Mouse (Mus musculus): ENCODE results near the gene Serpine1. TPM values are rescaled to one million over a fixed set of nuclear protein-coding genes. Genes with fewer than 3 reads are reported as not detected.

The Serpine1 gene
- 0.53 TPM for total RNA-seq (2023)

GRCm38 (mm10) chr5:137072079-137072960 is at the start of gene Serpine1:
TSS of gene Serpine1 (minus strand) at chr5:137072268.

GRCm38 (mm10) chr5:137115866-137116847 is 44.1 kb upstream of the Serpine1 start, which contains the start of gene Trim56:
TSS of gene Trim56 (minus strand) at chr5:137116209.

GRCm38 (mm10) chr5:137045402-137046323 is 26.4 kb downstream of the Serpine1 start, which contains the start of gene Ap1s1:
TSS of gene Ap1s1 (minus strand) at chr5:137046135.

GRCm38 (mm10) chr5:137026092-137026491 is 46.0 kb downstream of the Serpine1 start, which contains the start of gene Vgf:
TSS of gene Vgf (plus strand) at chr5:137026392.

Other genes starting within 250 kb of the Serpine1 start
- gene Col26a1, start 189.1 kb downstream of the Serpine1 start, total RNA-seq (2023) = not detected
- 2.6 TPM for gene Ift22, start 164.1 kb downstream of the Serpine1 start, total RNA-seq (2023)
- gene Fis1, start 119.0 kb downstream of the Serpine1 start, total RNA-seq (2023) = 113 TPM
- not detected for gene Cldn15, start 105.7 kb downstream of the Serpine1 start, total RNA-seq (2023)
- gene Plod3, start 85.2 kb downstream of the Serpine1 start, total RNA-seq (2023) = 11.8 TPM
- 25.0 TPM for gene Znhit1, start 84.2 kb downstream of the Serpine1 start, total RNA-seq (2023)
- gene Vgf, start 45.9 kb downstream of the Serpine1 start, total RNA-seq (2023) = 0.21 TPM
- 27.1 TPM for gene Ap1s1, start 26.1 kb downstream of the Serpine1 start, total RNA-seq (2023)
- 77.6 TPM for gene Trim56, start 43.9 kb upstream of the Serpine1 start, total RNA-seq (2023)
- not detected for gene Muc3, start 77.1 kb upstream of the Serpine1 start, total RNA-seq (2023)
- gene Muc3a, start 140.1 kb upstream of the Serpine1 start, total RNA-seq (2023) = 11.7 TPM
- gene Ache, start 215.3 kb upstream of the Serpine1 start, total RNA-seq (2023) = 0.44 TPM
- gene Ufsp1, start 222.4 kb upstream of the Serpine1 start, total RNA-seq (2023) = 0.76 TPM
- gene Srrt, start 235.4 kb upstream of the Serpine1 start, total RNA-seq (2023) = 437 TPM
- gene Trip6, start 242.1 kb upstream of the Serpine1 start, total RNA-seq (2023) = 6.0 TPM

Data from CD4-positive naive resting alpha-beta T cell, adult 76 days (primary cell).